Mouse (Mus musculus) layer of hippocampus, adult 11-12 months (tissue): Measurements from ENCODE around the gene Mbnl1.
"Not testable (repeated sequence)": the region's sequence is repeated elsewhere in the genome, so short reads cannot be mapped to it uniquely, and the experiment has no call there.

Source experiments
- DNase-seq: peaks from one replicate; pipeline ENCODE4 v3.0.0; 2022; ENCODE audit warnings: low spot score

Mbnl1 gene

GRCm38 (mm10) chr3:60472681-60473177 is at the start of gene Mbnl1:
Mbnl1 (plus strand) TSS chr3:60472830.
- no peak for DNase-seq

GRCm38 (mm10) chr3:60424148-60424547 is 48.5 kb upstream of the Mbnl1 start:
- DNase-seq = no peak

- DNase-seq = no peak
These were observed 43.6 kb upstream of the Mbnl1 start for GRCm38 (mm10) chr3:60429049-60429448.

GRCm38 (mm10) chr3:60437254-60437653 is 35.4 kb upstream of the Mbnl1 start:
- no peak for DNase-seq

GRCm38 (mm10) chr3:60437678-60438232 is 34.9 kb upstream of the Mbnl1 start:
- DNase-seq = peak; percentile 21

GRCm38 (mm10) chr3:60438715-60439114 is 33.9 kb upstream of the Mbnl1 start:
- DNase-seq = no peak

- DNase-seq = no peak
These were observed 10.7 kb upstream of the Mbnl1 start for GRCm38 (mm10) chr3:60461828-60462521.

DNA sequence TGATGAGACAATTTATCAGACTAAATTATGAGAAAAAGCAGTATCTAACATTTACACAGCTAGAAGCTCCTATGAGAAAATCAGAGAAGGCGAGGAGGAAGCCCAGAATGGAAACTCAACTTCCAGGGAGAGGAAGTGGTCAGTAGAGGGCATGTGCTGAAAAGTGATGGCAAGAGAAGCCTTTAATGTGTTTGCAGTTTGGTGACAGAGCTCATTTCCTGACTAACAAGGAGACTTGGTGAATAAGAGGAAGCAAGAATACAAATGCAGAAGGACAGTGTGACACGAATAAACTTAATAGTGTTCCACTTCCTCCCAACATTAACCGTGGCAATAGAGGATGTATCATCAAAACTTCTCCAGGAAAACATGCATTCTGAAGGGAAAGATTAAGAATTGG is 4.0 kb upstream of the Mbnl1 start:
- DNase-seq = not testable (repeated sequence)

- peak; percentile 26 for DNase-seq
These were observed 3.3 kb upstream of the Mbnl1 start for GRCm38 (mm10) chr3:60469170-60469805.

DNA sequence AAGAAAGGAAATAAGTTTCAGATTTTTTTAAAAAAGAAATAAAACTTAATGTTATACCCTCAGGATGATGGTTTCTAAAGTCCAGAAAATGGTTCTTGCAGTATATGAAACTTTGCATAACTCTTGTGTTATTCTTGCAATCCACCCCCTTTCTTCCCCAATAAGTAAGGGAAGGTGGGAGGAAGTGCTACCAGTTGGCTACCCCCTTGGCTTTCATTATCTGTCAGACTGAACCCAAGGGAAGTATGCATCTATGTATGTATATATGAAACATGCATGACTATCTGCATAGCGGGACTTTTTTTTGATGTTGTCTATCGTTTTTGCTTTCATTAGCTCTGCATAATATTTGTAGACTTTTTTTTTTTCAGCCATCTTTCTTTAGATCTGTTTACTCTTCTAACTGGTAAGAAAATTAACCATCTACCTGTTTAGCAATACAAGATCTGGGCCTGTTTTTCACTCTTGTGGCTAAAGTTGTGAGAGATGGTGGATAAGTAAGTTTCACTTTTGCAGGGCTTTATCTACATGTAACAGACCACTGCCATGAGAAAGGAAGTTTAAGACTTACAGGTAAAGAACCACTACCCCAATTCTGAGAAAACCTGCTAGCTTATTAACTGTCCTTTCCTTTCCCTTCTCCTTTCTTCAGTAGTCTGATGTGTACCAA is 484 bp upstream of the Mbnl1 start:
- no peak for DNase-seq

DNA sequence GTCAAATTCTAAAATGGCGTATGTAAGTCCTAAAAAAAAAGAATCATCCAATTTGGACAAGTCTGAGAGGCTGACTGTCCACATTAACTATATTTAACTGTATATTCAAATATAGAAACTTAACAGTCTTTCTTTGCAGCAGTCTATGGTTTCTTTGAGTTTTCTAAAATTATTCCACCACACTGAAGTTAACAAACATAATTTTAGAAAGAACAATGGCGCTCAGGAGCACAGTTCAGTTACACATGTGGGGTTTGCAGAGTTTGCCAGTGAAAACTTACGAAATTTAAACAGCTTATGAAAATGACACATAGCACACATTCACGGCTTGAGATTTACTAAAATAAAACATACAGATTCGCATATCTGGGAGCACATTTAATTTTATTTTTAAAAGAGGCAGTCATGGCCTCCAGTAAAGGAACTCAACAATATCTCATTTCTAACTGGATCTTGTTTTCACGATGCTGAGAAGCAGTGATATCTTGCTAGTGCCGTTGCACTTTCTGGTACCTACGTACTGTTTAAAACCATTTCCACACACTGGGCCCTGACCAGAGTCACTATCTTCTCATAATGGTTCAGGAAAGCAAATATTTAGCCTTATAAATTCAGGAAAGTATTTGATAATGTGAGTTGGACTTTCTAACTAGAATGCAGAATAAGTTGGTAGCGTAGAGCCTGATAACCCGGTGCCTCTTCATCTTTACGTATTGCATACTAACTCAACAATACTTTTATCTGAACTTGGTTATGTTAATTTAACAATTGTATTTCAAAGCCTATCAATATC is 1.4 kb downstream of the Mbnl1 start:
- no peak for DNase-seq

GRCm38 (mm10) chr3:60474654-60474972 is 2.0 kb downstream of the Mbnl1 start:
- DNase-seq = no peak

DNA sequence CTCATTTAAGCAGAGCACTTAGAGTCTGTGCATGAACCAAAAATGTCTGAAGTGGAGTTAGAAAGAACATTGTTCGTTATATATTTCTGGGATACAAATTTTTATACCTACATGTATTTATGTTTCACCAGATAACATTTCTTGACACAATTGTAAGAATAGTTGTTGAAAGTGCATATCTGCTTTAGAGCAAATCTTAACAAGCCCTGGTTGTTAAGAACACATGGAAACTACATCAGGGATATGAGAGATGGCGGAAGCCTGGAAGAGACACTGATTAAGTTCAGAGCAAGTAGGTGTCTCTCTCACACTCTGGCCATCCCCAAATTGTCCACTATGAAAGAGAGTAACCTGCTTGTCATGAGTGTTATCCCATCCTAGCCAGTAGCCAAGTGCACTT is 2.4 kb downstream of the Mbnl1 start:
- no peak for DNase-seq

DNA sequence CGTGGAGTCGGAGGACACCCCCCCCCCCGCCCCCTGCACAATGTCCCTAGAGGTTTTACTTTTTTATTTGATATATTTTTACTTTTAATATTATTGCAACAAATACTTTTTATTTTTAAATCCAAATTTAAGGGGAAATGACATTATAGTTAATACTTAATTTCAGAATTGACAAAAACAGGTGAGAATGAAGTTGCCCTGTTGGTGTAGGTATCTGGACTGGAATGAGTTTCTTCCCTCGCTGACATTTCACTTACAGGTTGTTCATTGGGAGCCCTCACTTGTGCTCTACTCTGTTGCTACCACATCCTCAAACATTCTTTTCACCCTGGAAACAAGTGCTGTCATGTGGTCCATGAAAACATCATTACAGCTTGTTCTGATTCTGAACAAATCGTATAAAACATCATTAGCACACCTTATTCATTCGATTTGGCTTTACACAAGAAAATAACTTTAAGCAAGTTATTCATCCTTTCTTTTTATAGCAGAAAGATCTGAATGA is 4.2 kb downstream of the Mbnl1 start:
- no peak for DNase-seq

GRCm38 (mm10) chr3:60478433-60478832 is 5.8 kb downstream of the Mbnl1 start:
- no peak for DNase-seq

DNA sequence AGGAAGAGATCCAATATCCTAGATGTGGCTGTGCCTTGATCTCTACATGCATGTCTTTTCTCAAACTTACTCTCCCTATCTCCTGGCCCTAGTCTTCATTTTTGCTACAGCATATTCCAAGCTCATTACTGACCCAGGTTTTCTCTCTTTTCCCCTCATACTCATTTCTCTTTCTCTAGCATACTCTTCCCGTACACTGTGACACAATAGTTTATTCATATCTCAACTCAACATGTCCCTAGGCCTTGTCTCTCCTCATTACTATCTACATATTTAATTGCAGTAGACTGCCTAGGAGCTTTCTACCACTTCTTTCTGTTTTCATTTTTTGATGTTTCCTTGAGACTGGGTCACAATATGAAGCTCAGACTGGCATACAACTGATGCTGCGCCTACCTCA is 8.1 kb downstream of the Mbnl1 start:
- no peak for DNase-seq

DNA sequence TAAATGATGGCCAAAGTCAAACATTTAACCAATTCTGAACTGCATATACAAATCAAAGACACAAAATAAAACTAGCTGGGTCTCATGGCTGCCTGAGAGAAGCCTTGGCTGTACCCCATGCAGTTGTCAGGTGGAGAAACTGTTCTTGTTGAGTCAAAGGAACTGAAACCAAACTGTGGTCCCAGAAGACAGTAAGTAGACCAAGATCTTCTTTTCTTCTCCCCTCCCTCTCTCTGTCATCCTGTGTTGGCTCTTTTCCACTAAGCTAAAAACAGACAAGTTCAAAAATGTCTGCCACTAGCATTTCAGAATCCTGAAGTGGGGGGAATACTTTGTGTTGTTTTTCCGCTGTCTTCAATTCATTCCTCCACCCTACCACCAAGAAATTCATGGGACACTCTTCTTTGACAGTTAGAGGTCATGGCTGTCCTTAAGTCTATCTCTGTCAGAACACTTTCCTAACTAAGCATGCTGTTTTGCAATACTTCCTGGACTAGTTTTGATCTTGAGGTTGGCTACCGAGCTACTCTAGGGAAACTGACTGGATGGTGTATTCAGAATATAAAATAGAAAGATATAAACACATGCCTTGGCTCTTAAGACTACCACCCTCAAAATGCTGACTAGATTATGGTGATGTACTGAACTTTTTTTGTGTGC is 9.2 kb downstream of the Mbnl1 start:
- no peak for DNase-seq

DNA sequence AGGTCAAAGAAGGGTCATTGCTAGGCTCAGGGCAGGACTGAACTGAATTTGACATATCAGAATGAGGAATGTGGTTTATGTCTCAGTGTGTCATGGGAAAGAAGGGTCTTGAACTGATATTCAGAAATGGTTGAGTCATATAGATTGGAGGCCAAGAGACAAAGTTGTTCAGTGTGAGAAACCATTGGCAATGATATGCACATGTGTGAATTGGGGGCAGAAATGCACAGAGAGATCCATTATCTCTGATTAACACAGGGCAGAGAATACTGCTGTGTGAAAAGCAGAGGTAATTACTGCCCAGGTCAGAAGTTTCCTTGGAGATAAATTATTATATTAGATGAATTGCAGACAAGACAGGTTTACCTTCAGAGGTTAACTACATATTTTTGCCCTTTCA is 10.7 kb downstream of the Mbnl1 start:
- no peak for DNase-seq

DNA sequence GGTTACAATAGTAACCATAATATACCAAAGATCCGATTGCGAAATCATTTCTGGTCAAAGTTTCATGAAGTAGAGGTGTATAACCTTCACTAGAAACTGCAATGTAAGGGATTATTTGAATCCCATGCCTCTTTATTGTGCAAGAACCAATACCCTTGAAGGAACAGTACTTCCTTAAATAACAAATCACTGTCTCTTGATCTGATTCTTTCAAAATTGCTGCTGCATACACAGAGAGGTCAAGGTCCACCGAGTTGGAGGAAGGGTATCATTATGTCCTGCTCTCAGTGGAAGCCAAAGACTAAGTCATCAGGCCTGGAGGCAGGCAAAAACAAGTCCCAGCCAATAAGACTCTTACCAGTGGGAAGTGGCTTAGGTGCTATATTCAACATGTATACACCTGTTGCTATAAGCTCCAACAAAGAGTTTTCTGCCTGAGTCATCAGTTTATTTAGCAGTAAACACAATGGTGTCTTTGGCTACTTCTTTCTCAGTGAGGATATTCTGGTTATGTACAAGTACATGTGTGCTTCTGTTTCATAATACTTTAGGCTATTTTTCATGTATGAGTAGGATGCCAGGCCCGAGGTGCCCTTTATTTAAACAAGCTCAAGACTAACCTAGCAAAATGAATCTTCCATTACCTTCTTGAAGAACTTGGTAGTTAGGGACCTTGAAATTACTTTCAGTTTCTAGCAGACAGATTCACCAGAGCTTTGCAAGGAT is 13.5 kb downstream of the Mbnl1 start:
- no peak for DNase-seq

DNA sequence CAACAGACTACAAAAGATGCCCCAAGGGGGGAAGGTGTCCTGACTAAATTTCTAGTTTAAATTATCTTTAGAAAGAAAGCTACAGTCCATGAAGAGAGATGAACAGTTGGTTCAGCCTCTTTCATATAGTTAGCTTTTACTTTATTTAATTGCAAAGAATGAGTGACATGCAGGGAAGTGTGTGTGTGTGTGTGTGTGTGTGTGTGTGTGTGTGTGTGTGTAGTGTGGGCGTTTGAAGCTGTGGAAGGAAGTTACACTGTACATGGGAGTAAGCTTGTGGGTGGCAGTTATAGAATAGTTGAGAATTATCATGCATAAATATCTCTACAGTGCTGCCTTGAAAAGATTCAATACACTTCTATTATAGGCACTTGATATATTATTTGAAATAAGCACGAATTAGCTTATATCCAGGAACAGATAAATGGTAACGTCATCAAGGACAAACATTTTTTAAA is 14.1 kb downstream of the Mbnl1 start:
- no peak for DNase-seq

DNA sequence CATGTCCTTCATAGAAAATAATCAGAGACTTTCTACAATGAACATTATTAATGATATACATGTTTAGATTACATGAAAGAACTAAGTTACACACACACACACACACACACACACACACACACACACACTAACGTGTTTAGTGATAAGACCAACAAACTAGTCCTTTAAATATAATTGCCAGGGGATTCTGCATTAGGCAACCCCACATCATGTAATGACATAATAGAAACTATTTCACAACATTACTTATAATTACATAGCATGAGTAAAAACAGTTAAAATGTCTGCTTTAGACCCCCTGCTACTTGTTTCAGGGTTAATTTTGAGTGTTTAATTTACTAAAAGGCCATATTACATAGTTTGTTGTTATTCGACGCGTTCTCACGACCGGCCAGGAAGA is 16.9 kb downstream of the Mbnl1 start:
- no peak for DNase-seq
